Mouse (Mus musculus) neural tube, embryonic 15.5 days (tissue): ENCODE measurements around the gene 1110051M20Rik. TPM values are rescaled to one million over a fixed set of nuclear protein-coding genes. Genes with fewer than 3 reads are reported as not detected.

Experiments used
- ATAC-seq: fragments of 200-750 bp; cut with Nextera tagmentation; 2 replicates; pipeline ENCODE4 v1.8.0; 2017; ENCODE audit warnings: mild to moderate bottlenecking, moderate TSS enrichment, moderate library complexity; ENCODE audit not compliant: low FRiP score
- H3K27ac ChIP-seq: fragments of 300-500 bp; sonication (generic); replicated peaks from 2 replicates; pipeline ENCODE4 v1.5.1; 2015; ENCODE audit warnings: mild to moderate bottlenecking, inconsistent platforms
- H3K27me3 ChIP-seq: fragments of 300-500 bp; sonication (generic); replicated peaks from 2 replicates; pipeline ENCODE4 v1.6.1; 2015; ENCODE audit warnings: inconsistent platforms
- H3K36me3 ChIP-seq: fragments of 300-500 bp; sonication (generic); 2 replicates; pipeline ENCODE4 v1.6.1; 2015; ENCODE audit warnings: inconsistent platforms
- H3K4me1 ChIP-seq: fragments of 300-500 bp; sonication (generic); 2 replicates; pipeline ENCODE4 v1.6.1; 2015; ENCODE audit warnings: inconsistent platforms
- H3K4me2 ChIP-seq: fragments of 300-500 bp; sonication (generic); 2 replicates; pipeline ENCODE4 v1.6.1; 2015; ENCODE audit warnings: inconsistent platforms, mild to moderate bottlenecking, moderate library complexity
- H3K4me3 ChIP-seq: fragments of 300-500 bp; sonication (generic); replicated peaks from 2 replicates; pipeline ENCODE4 v1.5.1; 2015; ENCODE audit warnings: mild to moderate bottlenecking, inconsistent platforms
- H3K9ac ChIP-seq: fragments of 300-500 bp; sonication (generic); replicated peaks from 2 replicates; pipeline ENCODE4 v1.6.1; 2015; ENCODE audit warnings: mild to moderate bottlenecking, inconsistent platforms
- H3K9me3 ChIP-seq: fragments of 300-500 bp; sonication (generic); replicated peaks from 2 replicates; pipeline ENCODE4 v1.6.1; 2016; ENCODE audit warnings: inconsistent platforms
- WGBS: fragments of 180-500 bp; shearing (Covaris S2); methylation state at CpG from one replicate; pipeline ENCODE4 v1.1.7; 2015; ENCODE audit warnings: mixed read lengths; 5-methylcytosine and 5-hydroxymethylcytosine counted together
- polyA plus RNA-seq: library from polyadenylated mRNA; unstranded; fragments of >200 nt; fragmentation: Nextera tagmentation; extraction: Ambion mirVana; gene quantifications from 2 replicates; pipeline ENCODE4 v1.2.1, GENCODE M21; 2015

Gene 1110051M20Rik
- polyA plus RNA-seq, 1 experiment from 2014 or later: 141 TPM

- no peak overlapping the region for H3K9ac ChIP-seq
- no peak overlapping the region for H3K27ac ChIP-seq
- no peaks in the 10 kb centered on the region for H3K27me3 ChIP-seq
- WGBS: 16% methylated on average over 7 of the region's 7 CpGs
- no peaks in the 10 kb centered on the region for H3K36me3 ChIP-seq
- H3K9me3 ChIP-seq: no peaks in the 10 kb centered on the region
- peak; percentile 50; the same call in 1 of the 2 replicates for ATAC-seq
- H3K4me2 ChIP-seq: no peak overlapping the region
- peaks cover 12% of the 10 kb centered on the region for H3K4me1 ChIP-seq
- H3K4me3 ChIP-seq: no peak overlapping the region
Measured at GRCm38 (mm10) chr2:91470055-91470647, 25.6 kb upstream of the 1110051M20Rik start.

GRCm38 (mm10) chr2:91467613-91468012 lies 23.1 kb upstream of the 1110051M20Rik start:
- H3K4me1 ChIP-seq: peaks cover 20% of the 10 kb centered on the region
- no peaks in the 10 kb centered on the region for H3K36me3 ChIP-seq
- H3K4me2 ChIP-seq: no peak overlapping the region
- 44% methylated on average over 8 of the region's 8 CpGs for WGBS
- H3K27ac ChIP-seq: no peak overlapping the region
- no peaks in the 10 kb centered on the region for H3K9me3 ChIP-seq
- H3K4me3 ChIP-seq: no peak overlapping the region
- no peaks in the 10 kb centered on the region for H3K27me3 ChIP-seq
- no peak overlapping the region for H3K9ac ChIP-seq
- ATAC-seq: no peak

- Histone ChIP-seq H3K4me3 (no peak overlapping the region), H3K9me3 (no peaks in the 10 kb centered on the region), H3K9ac (no peak overlapping the region), H3K4me1 (peaks cover 26% of the 10 kb centered on the region), H3K27me3 (no peaks in the 10 kb centered on the region), H3K4me2 (no peak overlapping the region), H3K27ac (no peak overlapping the region), H3K36me3 (no peaks in the 10 kb centered on the region)
- 85% methylated on average over 3 of the region's 3 CpGs for WGBS
- no peak for ATAC-seq
Measured at GRCm38 (mm10) chr2:91465934-91466333, 21.4 kb upstream of the 1110051M20Rik start.

GRCm38 (mm10) chr2:91462681-91463080 lies 18.2 kb upstream of the 1110051M20Rik start:
- ATAC-seq: peak; percentile 28; the same call in 1 of the 2 replicates
- WGBS: 3% methylated on average over 12 of the region's 12 CpGs
- Histone ChIP-seq H3K27me3 (0 out of 2 replicates have a peak, but pooled peaks cover 5% of the 10 kb centered on the region), H3K27ac (no peak overlapping the region), H3K4me3 (0 out of 2 replicates have a peak overlapping the region, but pooled peaks have one; percentile 5), H3K9ac (peak overlapping the region; percentile 28; the same call in 1 of the 2 replicates), H3K36me3 (no peaks in the 10 kb centered on the region), H3K4me1 (peaks cover 39% of the 10 kb centered on the region), H3K4me2 (peak overlapping the region; percentile 51), H3K9me3 (no peaks in the 10 kb centered on the region)

- H3K27me3 ChIP-seq: 0 out of 2 replicates have a peak, but pooled peaks cover 5% of the 10 kb centered on the region
- 0 out of 2 replicates have a peak overlapping the region, but pooled peaks have one; percentile 5 for H3K4me3 ChIP-seq
- peak overlapping the region; percentile 51 for H3K4me2 ChIP-seq
- ATAC-seq: no peak
- no peak overlapping the region for H3K9ac ChIP-seq
- H3K27ac ChIP-seq: no peak overlapping the region
- H3K4me1 ChIP-seq: peaks cover 39% of the 10 kb centered on the region
- WGBS: 13% methylated on average over 2 of the region's 2 CpGs
- H3K9me3 ChIP-seq: no peaks in the 10 kb centered on the region
- no peaks in the 10 kb centered on the region for H3K36me3 ChIP-seq
Measured at GRCm38 (mm10) chr2:91462196-91462595, 17.7 kb upstream of the 1110051M20Rik start.

- no peak overlapping the region for H3K9ac ChIP-seq
- no peak overlapping the region for H3K27ac ChIP-seq
- H3K36me3 ChIP-seq: no peaks in the 10 kb centered on the region
- H3K27me3 ChIP-seq: 0 out of 2 replicates have a peak, but pooled peaks cover 5% of the 10 kb centered on the region
- no peak for ATAC-seq
- no peaks in the 10 kb centered on the region for H3K9me3 ChIP-seq
- peaks cover 43% of the 10 kb centered on the region for H3K4me1 ChIP-seq
- H3K4me3 ChIP-seq: no peak overlapping the region
- H3K4me2 ChIP-seq: peak overlapping the region; percentile 17; the same call in 1 of the 2 replicates
- WGBS: 44% methylated on average over 3 of the region's 3 CpGs
Measured at GRCm38 (mm10) chr2:91461341-91461740, 16.8 kb upstream of the 1110051M20Rik start.

GRCm38 (mm10) chr2:91460771-91461170 lies 16.3 kb upstream of the 1110051M20Rik start:
- WGBS: 51% methylated on average over 7 of the region's 7 CpGs
- peaks cover 43% of the 10 kb centered on the region for H3K4me1 ChIP-seq
- ATAC-seq: no peak

GRCm38 (mm10) chr2:91460076-91460475 lies 15.6 kb upstream of the 1110051M20Rik start:
- Histone ChIP-seq H3K27me3 (0 out of 2 replicates have a peak, but pooled peaks cover 5% of the 10 kb centered on the region), H3K36me3 (no peaks in the 10 kb centered on the region), H3K27ac (no peak overlapping the region), H3K4me1 (peaks cover 43% of the 10 kb centered on the region), H3K9ac (no peak overlapping the region), H3K4me3 (no peak overlapping the region), H3K4me2 (0 out of 2 replicates have a peak overlapping the region, but pooled peaks have one; percentile 95), H3K9me3 (no peaks in the 10 kb centered on the region)
- no peak for ATAC-seq
- 93% methylated on average over 6 of the region's 6 CpGs for WGBS

More at GRCm38 (mm10) chr2:91460771-91461170, 16.3 kb upstream of the 1110051M20Rik start:
- H3K36me3 ChIP-seq: no peaks in the 10 kb centered on the region
- no peaks in the 10 kb centered on the region for H3K9me3 ChIP-seq
- H3K4me2 ChIP-seq: no peak overlapping the region
- H3K27ac ChIP-seq: no peak overlapping the region
- no peak overlapping the region for H3K4me3 ChIP-seq
- 0 out of 2 replicates have a peak, but pooled peaks cover 5% of the 10 kb centered on the region for H3K27me3 ChIP-seq
- H3K9ac ChIP-seq: no peak overlapping the region

- under 1% methylated on average over 32 of the region's 32 CpGs for WGBS
- Histone ChIP-seq H3K9me3 (no peaks in the 10 kb centered on the region), H3K27ac (peak overlapping the region; percentile 78), H3K4me1 (peaks cover 43% of the 10 kb centered on the region), H3K4me3 (peak overlapping the region; percentile 58), H3K4me2 (peak overlapping the region; percentile 95), H3K9ac (peak overlapping the region; percentile 62), H3K36me3 (no peaks in the 10 kb centered on the region), H3K27me3 (0 out of 2 replicates have a peak, but pooled peaks cover 5% of the 10 kb centered on the region)
- no peak for ATAC-seq
Measured at GRCm38 (mm10) chr2:91458673-91459391, 14.3 kb upstream of the 1110051M20Rik start.

- Histone ChIP-seq H3K27me3 (0 out of 2 replicates have a peak, but pooled peaks cover 5% of the 10 kb centered on the region), H3K4me1 (peaks cover 41% of the 10 kb centered on the region), H3K9ac (peak overlapping the region; percentile 62), H3K9me3 (no peaks in the 10 kb centered on the region), H3K4me3 (peak overlapping the region; percentile 58), H3K4me2 (peak overlapping the region; percentile 95), H3K36me3 (no peaks in the 10 kb centered on the region), H3K27ac (peak overlapping the region; percentile 78)
- no peak for ATAC-seq
- WGBS: under 1% methylated on average over 21 of the region's 21 CpGs
Measured at GRCm38 (mm10) chr2:91458252-91458672, 13.8 kb upstream of the 1110051M20Rik start.

- Histone ChIP-seq H3K9ac (peak overlapping the region; percentile 62), H3K4me2 (peak overlapping the region; percentile 95), H3K4me3 (peak overlapping the region; percentile 58), H3K27ac (peak overlapping the region; percentile 78), H3K4me1 (peaks cover 36% of the 10 kb centered on the region), H3K27me3 (0 out of 2 replicates have a peak, but pooled peaks cover 5% of the 10 kb centered on the region), H3K36me3 (no peaks in the 10 kb centered on the region), H3K9me3 (no peaks in the 10 kb centered on the region)
- ATAC-seq: peak; percentile 13
- WGBS: under 1% methylated on average over 45 of the region's 45 CpGs
Measured at GRCm38 (mm10) chr2:91457656-91458251, 13.2 kb upstream of the 1110051M20Rik start.
